Mouse (Mus musculus) midbrain, embryonic 12.5 days (tissue): ENCODE measurements at regions not wholly inside any gene's neighbourhood (a gene's known extent, or its start where the extent isn't known, plus 50 kb on each side); places are given as distances from the start of the nearest gene placed in this dataset.

Source experiments
- ATAC-seq: fragments of 200-750 bp; cut with Nextera tagmentation; 2 replicates; pipeline ENCODE4 v1.8.0; 2017; ENCODE audit warnings: low read depth, moderate TSS enrichment, moderate library complexity; ENCODE audit not compliant: low FRiP score
- H3K27ac ChIP-seq: fragments of 300-500 bp; sonication (generic); replicated peaks from 2 replicates; pipeline ENCODE4 v1.5.1; 2016; ENCODE audit warnings: mild to moderate bottlenecking
- H3K27me3 ChIP-seq: fragments of 300-500 bp; sonication (generic); 2 replicates; pipeline ENCODE4 v1.6.1; 2016; ENCODE audit warnings: mild to moderate bottlenecking
- H3K36me3 ChIP-seq: fragments of 300-500 bp; sonication (generic); 2 replicates; pipeline ENCODE4 v1.6.1; 2016
- H3K4me1 ChIP-seq: fragments of 300-500 bp; sonication (generic); 2 replicates; pipeline ENCODE4 v1.6.1; 2016
- H3K4me2 ChIP-seq: fragments of 300-500 bp; sonication (generic); replicated peaks from 2 replicates; pipeline ENCODE4 v1.6.1; 2016; ENCODE audit warnings: mild to moderate bottlenecking, moderate library complexity
- H3K4me3 ChIP-seq: fragments of 300-500 bp; sonication (generic); 2 replicates; pipeline ENCODE4 v1.5.1; 2016; ENCODE audit warnings: mild to moderate bottlenecking
- H3K9ac ChIP-seq: fragments of 300-500 bp; sonication (generic); replicated peaks from 2 replicates; pipeline ENCODE4 v1.6.1; 2016; ENCODE audit warnings: mild to moderate bottlenecking, moderate library complexity
- H3K9me3 ChIP-seq: fragments of 300-500 bp; sonication (generic); 2 replicates; pipeline ENCODE4 v1.6.1; 2016; ENCODE audit warnings: mild to moderate bottlenecking
- WGBS: fragments of 180-500 bp; shearing (Covaris S2); methylation state at CpG from one replicate; pipeline ENCODE4 v1.1.7; 2016; 5-methylcytosine and 5-hydroxymethylcytosine counted together

DNA sequence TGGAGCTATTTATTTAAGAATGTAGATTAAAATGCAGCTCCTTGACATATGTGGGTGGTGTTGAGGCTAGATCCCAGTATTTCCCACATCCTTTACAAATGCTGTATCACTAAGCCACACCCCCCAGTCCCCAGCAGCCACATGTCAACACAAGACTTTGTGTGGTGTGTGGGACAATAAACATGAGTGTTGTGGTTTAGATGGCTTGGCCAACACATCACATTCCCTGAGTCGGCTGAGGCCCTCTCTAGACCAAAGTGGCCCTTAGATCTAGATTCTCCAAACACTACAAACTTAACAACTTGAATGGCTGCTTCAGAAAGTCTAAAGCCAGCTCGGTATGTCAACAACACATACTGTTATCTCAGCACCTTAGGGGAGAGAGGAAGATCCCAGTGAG lies 94.2 kb upstream of the Nxt1 start:
- no peaks in the 10 kb centered on the region for H3K36me3 ChIP-seq
- H3K27me3 ChIP-seq = no peaks in the 10 kb centered on the region
- H3K4me2 ChIP-seq = no peak overlapping the region
- no peaks in the 10 kb centered on the region for H3K4me1 ChIP-seq
- no peak overlapping the region for H3K9ac ChIP-seq
- no peaks in the 10 kb centered on the region for H3K9me3 ChIP-seq
- 85% methylated on average over 2 of the region's 2 CpGs for WGBS
- H3K4me3 ChIP-seq = no peak overlapping the region
- ATAC-seq = no peak
- no peak overlapping the region for H3K27ac ChIP-seq

DNA sequence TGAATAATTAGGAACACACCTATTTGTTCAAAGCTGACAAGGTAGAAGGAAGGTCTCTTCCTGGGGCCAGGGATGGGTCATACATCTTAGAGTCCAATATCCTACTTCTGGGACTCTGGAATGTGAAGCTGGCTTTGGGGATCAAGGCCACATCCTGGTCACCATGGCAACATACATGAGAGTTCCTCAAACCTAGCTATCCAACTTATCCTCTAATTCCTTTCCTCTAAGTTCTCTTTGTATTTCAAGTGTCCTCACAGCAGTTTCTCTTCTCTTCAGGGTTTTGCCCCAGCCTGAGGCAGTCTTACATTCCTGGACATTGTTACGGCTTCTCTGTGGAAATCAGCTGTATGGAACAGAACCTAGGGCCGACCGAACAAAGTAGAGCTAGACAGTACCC lies 97.0 kb upstream of the Nxt1 start:
- no peak overlapping the region for H3K4me3 ChIP-seq
- no peak overlapping the region for H3K27ac ChIP-seq
- WGBS = 53% methylated on average over 3 of the region's 3 CpGs
- no peaks in the 10 kb centered on the region for H3K9me3 ChIP-seq
- no peak for ATAC-seq
- H3K9ac ChIP-seq = no peak overlapping the region
- H3K27me3 ChIP-seq = no peaks in the 10 kb centered on the region
- no peaks in the 10 kb centered on the region for H3K36me3 ChIP-seq
- H3K4me1 ChIP-seq = no peaks in the 10 kb centered on the region
- H3K4me2 ChIP-seq = no peak overlapping the region

DNA sequence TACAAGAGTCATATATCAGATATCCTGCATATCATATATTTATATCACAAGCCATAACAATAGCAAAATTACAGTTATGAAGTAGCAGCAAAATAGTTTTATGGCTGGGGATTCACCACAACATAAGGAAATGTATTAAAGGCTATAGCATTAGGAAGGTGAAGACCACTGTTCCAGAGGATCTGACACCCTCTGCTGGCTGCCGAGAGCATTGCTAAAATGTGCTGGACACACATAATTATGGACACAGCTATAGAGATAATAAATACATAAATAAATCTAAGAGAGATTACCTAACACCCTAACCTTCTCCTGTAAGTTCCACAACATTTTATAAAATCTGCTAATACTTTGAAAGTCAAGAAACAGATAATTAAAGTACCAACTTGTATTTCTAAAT lies 100.2 kb upstream of the Nxt1 start:
- Histone ChIP-seq H3K27ac (no peak overlapping the region), H3K4me3 (no peak overlapping the region), H3K36me3 (no peaks in the 10 kb centered on the region), H3K9ac (no peak overlapping the region), H3K4me1 (no peaks in the 10 kb centered on the region), H3K27me3 (no peaks in the 10 kb centered on the region), H3K9me3 (no peaks in the 10 kb centered on the region), H3K4me2 (no peak overlapping the region)
- 19% methylated on average over 1 of the region's 1 CpGs for WGBS
- ATAC-seq = peak; percentile 80; the same call in 1 of the 2 replicates

DNA sequence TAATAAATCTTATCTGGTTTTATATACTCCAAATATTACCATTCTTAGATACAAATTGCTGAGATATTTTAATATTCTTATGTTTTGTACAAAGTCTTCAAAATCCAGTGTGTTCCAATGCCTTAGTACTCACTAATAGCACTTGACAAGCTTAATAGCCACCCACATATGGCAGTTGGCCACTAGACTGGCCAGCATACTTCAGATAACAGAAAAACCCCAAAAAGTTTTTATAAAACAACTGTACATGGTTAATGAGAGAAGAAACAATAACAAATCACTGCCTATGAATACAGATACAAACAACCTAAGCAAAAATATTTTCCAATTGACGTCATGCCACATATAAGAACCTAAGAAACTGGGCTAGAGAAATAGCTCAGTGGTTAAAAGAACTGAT lies 100.8 kb upstream of the Nxt1 start:
- no peak overlapping the region for H3K4me3 ChIP-seq
- no peaks in the 10 kb centered on the region for H3K9me3 ChIP-seq
- H3K9ac ChIP-seq = no peak overlapping the region
- H3K36me3 ChIP-seq = no peaks in the 10 kb centered on the region
- no peak overlapping the region for H3K4me2 ChIP-seq
- ATAC-seq = no peak
- H3K27ac ChIP-seq = no peak overlapping the region
- H3K4me1 ChIP-seq = no peaks in the 10 kb centered on the region
- no peaks in the 10 kb centered on the region for H3K27me3 ChIP-seq
- 94% methylated on average over 1 of the region's 1 CpGs for WGBS

DNA sequence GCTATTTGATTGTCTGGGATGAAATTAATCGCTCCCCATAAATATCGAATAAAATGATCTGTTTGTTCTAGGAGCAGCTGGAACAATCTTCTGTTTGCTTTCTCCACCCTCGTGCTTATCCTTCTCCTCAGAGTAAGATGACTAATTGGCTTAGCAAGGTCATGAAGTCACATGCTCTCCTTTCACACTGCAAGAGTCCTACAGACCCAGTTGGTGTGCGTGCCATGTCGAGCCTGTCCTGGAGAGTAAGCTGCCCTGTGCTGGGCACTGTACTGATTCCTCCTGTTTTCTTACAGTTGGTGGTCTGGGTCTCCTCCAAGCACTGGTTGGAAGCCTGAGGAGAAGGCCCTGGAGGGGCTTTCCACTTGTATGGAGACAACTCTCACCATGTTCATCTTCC lies 101.4 kb upstream of the Nxt1 start:
- Histone ChIP-seq H3K27ac (no peak overlapping the region), H3K27me3 (no peaks in the 10 kb centered on the region), H3K4me2 (no peak overlapping the region), H3K4me1 (no peaks in the 10 kb centered on the region), H3K9me3 (no peaks in the 10 kb centered on the region), H3K4me3 (no peak overlapping the region), H3K36me3 (no peaks in the 10 kb centered on the region), H3K9ac (no peak overlapping the region)
- ATAC-seq = no peak
- 76% methylated on average over 5 of the region's 5 CpGs for whole genome bisulfite sequencing

DNA sequence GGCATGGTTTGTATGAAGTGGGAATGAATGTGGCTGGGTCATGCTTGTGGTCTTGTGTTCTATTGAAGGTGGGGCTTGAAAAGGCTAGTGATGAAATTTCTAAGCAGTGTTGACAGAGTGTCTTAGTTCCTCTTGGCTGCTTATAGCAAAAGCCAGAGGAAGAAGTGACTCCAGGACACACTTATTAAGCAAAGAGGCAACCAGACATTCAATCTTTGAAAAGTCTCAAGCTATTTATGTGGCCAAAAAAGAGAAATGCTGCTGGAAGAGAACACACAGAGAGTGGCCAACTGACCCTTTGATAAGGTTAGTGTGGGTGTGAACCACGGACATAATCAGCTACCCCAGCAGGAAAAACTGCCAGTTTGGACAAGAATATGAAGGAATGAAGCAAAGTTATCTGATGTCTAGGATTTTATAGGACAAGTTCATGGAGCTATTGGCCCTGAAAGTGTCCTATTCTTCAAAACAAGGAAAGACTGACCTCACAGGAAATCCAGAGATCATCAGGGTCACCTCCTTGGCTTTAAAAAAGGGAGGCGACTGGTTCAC lies 104.4 kb upstream of the Nxt1 start:
- H3K4me2 ChIP-seq = no peak overlapping the region
- no peak overlapping the region for H3K4me3 ChIP-seq
- no peak overlapping the region for H3K9ac ChIP-seq
- WGBS = 73% methylated on average over 2 of the region's 2 CpGs
- H3K9me3 ChIP-seq = no peaks in the 10 kb centered on the region
- ATAC-seq = no peak
- H3K4me1 ChIP-seq = no peaks in the 10 kb centered on the region
- no peak overlapping the region for H3K27ac ChIP-seq
- no peaks in the 10 kb centered on the region for H3K27me3 ChIP-seq
- H3K36me3 ChIP-seq = no peaks in the 10 kb centered on the region

DNA sequence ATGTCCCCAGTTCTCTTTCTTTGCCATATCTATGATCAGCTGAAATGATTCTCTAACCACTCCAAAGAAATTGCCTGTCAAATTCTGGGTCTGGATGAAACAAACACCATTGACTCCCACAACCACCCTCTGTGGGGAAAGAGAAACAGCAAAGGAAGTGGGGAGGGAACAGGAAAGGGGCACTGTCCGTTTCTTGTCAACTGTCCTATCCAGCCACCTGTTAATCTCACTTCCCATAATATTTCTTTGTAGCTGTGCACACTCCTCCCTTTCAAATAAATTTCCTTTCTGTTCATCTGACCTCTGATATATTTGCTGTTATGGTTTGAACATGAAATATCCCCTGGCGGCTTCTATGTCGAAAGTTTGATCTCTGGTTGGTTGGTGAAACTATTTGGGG lies 109.0 kb upstream of the Nxt1 start:
- WGBS = 83% methylated on average over 3 of the region's 3 CpGs
- no peaks in the 10 kb centered on the region for H3K36me3 ChIP-seq

DNA sequence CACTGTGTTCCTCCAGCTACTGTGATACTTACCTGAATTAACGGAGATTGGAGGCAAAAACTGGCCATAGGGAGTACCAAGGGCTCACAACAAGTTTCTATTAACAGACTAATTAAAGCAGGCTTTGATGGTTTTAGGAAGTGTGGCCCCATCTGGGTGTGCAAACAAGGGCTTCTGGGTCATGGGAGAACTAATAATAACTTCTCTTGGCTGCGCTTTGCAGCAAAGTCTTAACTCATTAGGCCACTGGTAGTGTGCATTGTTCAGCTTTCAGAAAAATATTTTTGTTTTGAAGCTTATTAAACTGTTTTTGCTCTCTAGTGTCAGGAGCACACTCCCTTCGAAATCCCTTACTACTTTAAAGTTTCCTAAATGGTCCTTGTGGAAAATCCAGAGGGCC lies 110.4 kb upstream of the Nxt1 start:
- Histone ChIP-seq H3K4me1 (no peaks in the 10 kb centered on the region), H3K27me3 (no peaks in the 10 kb centered on the region), H3K27ac (no peak overlapping the region), H3K4me2 (no peak overlapping the region), H3K4me3 (no peak overlapping the region), H3K9ac (no peak overlapping the region), H3K9me3 (no peaks in the 10 kb centered on the region), H3K36me3 (no peaks in the 10 kb centered on the region)
- no peak for ATAC-seq
- WGBS = 69% methylated on average over 3 of the region's 3 CpGs

More for the DNA sequence above, 109.0 kb upstream of the Nxt1 start:
- no peaks in the 10 kb centered on the region for H3K4me1 ChIP-seq
- no peaks in the 10 kb centered on the region for H3K9me3 ChIP-seq
- H3K27me3 ChIP-seq = no peaks in the 10 kb centered on the region
- no peak overlapping the region for H3K4me2 ChIP-seq
- ATAC-seq = no peak
- H3K27ac ChIP-seq = no peak overlapping the region
- H3K4me3 ChIP-seq = no peak overlapping the region
- no peak overlapping the region for H3K9ac ChIP-seq

DNA sequence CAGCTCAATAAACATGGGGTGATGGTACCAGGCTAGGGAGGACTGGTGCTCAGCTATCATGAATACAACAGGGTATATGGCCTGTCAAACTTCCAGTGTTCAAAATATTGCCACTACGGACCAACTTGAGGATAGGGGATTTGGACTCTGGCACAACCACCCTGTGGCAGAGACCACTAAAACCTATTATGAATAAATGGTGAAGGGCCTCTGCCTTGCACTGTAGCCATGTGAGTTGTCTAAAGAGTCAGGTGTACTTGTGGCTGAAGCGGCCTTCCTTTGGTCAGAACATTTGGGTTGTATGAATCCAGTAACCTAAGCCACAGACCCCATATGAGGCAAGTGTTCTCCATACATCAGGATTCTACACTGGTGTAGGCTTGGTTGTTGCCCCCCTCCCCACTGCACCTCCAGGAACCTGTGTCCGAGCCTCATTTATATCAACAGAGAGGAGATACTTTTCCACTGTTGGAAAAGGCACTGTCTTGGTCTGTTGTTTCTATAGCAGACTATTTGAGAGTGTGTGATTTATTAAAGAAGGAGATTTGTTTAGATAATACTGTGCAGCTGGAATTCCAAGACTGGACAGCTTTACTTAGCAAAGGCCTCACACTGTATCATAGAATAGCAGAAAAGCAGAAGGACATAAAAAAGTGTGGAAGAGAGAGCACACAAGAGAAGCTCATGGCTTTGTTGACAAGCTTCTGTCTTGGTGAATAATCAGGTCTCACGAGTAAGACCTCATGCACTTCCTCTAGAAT lies 112.2 kb upstream of the Nxt1 start:
- no peak overlapping the region for H3K4me3 ChIP-seq

DNA sequence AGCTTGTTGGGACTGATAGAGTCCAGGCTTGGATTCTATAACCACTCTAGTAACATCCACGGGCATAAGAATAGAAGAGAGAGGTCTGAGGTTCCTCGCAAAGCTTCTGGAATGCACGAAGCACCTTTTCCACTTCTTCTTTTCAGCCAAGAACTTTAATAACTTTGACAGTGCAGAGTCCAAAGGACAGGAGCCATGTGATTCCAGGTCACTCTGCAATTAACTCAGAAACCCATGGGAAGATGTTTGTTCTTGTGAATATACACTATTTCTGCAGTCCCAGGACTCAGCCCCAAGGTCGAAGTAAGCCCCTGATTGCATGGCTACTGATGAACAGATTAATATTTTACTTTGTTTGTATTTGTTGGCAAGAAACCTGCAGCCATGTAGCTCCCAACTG lies 113.0 kb upstream of the Nxt1 start:
- Histone ChIP-seq H3K4me3 (no peak overlapping the region), H3K9ac (no peak overlapping the region), H3K4me2 (no peak overlapping the region), H3K9me3 (no peaks in the 10 kb centered on the region), H3K4me1 (no peaks in the 10 kb centered on the region), H3K27ac (no peak overlapping the region), H3K27me3 (no peaks in the 10 kb centered on the region), H3K36me3 (no peaks in the 10 kb centered on the region)
- 89% methylated on average over 4 of the region's 4 CpGs for WGBS
- no peak for ATAC-seq

More for the DNA sequence above, 112.2 kb upstream of the Nxt1 start:
- H3K4me1 ChIP-seq = no peaks in the 10 kb centered on the region
- no peak for ATAC-seq
- H3K9ac ChIP-seq = no peak overlapping the region
- WGBS = 79% methylated on average over 4 of the region's 4 CpGs
- H3K27ac ChIP-seq = no peak overlapping the region
- H3K27me3 ChIP-seq = no peaks in the 10 kb centered on the region
- no peak overlapping the region for H3K4me2 ChIP-seq
- no peaks in the 10 kb centered on the region for H3K9me3 ChIP-seq
- H3K36me3 ChIP-seq = no peaks in the 10 kb centered on the region

DNA sequence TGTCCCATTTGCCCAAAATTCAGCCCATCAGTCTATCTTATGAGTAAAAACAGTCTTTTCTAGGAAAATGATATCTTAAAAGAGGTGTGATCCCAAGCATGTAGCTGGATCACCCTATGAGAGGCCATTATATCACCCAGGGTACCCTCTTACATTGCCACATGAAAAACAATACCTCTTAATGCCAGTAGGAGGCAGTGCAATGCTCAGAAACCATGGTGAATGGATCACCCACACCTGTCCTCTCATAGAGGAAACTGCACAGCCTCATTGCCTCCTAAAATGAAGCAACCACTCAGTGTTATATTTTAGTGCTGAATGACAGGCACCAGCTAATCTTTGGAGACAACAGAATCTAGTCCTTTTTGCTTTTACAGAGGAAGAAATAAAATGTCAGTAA lies 114.0 kb upstream of the Nxt1 start:
- no peaks in the 10 kb centered on the region for H3K36me3 ChIP-seq
- H3K4me2 ChIP-seq = no peak overlapping the region
- H3K27me3 ChIP-seq = no peaks in the 10 kb centered on the region
- no peak for ATAC-seq
- H3K27ac ChIP-seq = no peak overlapping the region
- H3K4me3 ChIP-seq = no peak overlapping the region
- no peaks in the 10 kb centered on the region for H3K4me1 ChIP-seq
- H3K9me3 ChIP-seq = no peaks in the 10 kb centered on the region
- no peak overlapping the region for H3K9ac ChIP-seq

DNA sequence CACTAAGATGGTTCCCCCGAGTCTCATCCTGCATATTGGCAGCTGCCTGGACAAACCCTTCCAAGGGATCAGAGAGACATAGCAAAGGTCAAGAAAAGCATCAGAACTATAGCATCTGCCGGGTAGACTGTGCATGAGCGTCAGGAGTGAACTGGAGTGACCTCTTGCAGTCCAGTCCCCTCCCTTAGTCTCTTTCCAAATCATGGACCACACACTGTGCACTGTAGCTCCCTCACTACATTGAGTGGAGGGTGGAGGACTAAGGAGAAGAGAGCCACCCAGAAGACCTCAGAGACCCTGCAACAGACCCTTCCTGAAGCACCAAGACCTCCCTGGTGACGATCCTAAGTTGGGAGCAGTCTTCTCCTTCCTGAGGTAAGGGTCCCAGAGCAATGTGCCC lies 107.8 kb upstream of the Cd93 start:
- H3K36me3 ChIP-seq = no peaks in the 10 kb centered on the region
- H3K4me2 ChIP-seq = no peak overlapping the region
- WGBS = 83% methylated on average over 4 of the region's 4 CpGs

DNA sequence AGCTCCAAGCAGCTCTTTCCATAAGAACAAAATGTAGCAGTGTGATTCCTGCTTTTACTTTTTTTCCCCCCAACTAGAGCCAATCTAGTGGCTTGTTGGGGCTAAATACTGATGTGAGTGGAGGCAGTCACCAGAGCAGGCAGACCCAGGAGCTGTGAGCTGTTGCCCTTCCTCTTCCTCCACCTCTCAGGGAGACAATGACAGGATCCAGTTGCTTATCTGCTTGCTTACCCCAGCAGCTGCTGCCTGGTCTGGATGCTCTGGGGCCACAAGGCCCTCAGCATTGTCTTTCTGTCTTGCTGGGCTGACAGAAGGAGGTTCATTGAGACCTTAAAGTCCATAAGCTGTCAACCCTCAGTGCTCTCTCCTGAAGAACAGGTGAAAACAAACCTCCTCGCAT lies 106.3 kb upstream of the Cd93 start:
- no peak overlapping the region for H3K4me3 ChIP-seq
- 88% methylated on average over 1 of the region's 1 CpGs for WGBS
- no peak overlapping the region for H3K27ac ChIP-seq
- no peaks in the 10 kb centered on the region for H3K4me1 ChIP-seq
- H3K4me2 ChIP-seq = no peak overlapping the region
- no peaks in the 10 kb centered on the region for H3K36me3 ChIP-seq
- ATAC-seq = no peak
- no peak overlapping the region for H3K9ac ChIP-seq
- H3K27me3 ChIP-seq = no peaks in the 10 kb centered on the region
- no peaks in the 10 kb centered on the region for H3K9me3 ChIP-seq

More for the DNA sequence above, 107.8 kb upstream of the Cd93 start:
- ATAC-seq = no peak
- H3K9me3 ChIP-seq = no peaks in the 10 kb centered on the region
- no peaks in the 10 kb centered on the region for H3K4me1 ChIP-seq
- no peak overlapping the region for H3K9ac ChIP-seq
- no peak overlapping the region for H3K27ac ChIP-seq
- H3K27me3 ChIP-seq = no peaks in the 10 kb centered on the region
- H3K4me3 ChIP-seq = no peak overlapping the region
